Mouse (Mus musculus) right cerebral cortex, postnatal 25 days (tissue): Measurements from ENCODE around the gene Naa35.

Experiments
- DNase-seq: peaks from one replicate; pipeline ENCODE4 v3.0.0; 2022

Gene Naa35

DNA sequence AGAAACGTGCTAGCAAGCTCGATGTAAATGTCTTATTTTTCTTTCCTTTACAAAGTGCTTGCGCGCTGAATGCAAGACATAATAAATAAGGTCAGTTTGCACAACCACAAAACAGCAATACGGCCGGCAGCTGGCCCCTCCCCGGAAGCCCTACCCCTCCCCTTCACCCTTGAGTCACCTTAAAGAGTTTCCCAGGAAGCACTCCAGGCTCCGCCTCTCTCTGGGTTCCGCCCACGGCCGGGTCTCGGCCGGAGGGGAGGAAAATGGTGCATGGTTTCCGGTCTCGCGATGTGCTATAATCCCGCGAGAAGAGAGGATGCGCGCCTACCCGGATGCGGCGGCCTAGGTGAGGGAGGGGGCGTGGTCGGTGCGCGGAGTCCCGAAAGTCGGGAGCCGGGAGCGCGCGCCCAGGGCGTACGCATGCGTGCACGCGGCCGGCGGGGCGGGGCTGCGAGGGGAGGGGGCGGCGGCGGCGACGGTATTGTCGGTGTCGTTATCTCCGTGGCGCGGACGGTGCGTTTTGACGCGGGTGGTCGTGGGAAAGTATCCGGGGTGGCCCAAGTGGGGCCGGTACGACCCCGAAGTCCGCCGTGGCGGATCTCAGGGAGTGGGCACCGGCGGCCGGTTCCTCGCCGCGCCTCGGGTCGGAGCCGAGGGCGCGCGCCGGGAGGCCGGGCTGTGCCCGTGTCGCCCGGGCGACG, at the start of gene Naa35, which contains the start of gene Agtpbp1:
Gene Naa35 (plus strand): TSS at position 313 of the 701 bp plus-strand sequence.
Gene Agtpbp1 (minus strand): TSS at position 281 of the 701 bp plus-strand sequence.
- DNase-seq, result peak; percentile 99

GRCm38 (mm10) chr13:59535746-59536145, 49.3 kb upstream of the Naa35 start:
- no peak for DNase-seq

DNA sequence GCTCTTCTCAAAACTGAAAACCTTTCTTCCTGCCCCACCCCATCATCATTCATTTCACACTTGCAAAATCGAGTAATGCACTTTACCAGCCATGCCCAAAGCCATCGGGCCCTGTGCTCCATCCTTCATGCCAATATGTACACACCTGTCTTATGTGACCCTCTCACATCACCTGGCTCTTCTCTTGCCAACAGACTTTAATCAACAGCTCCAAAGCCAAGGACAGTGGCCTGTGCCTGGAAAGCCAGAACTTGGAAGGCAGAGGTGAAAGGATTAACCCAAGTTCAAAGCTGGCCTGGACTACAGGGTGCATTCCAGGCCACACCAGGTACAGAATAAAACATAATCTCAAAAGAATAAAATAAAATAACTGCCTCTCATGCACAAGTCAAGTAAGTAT, 48.4 kb upstream of the Naa35 start:
- no peak for DNase-seq

GRCm38 (mm10) chr13:59538661-59539060, 46.4 kb upstream of the Naa35 start:
- no peak for DNase-seq

- no peak for DNase-seq
These were observed 45.0 kb upstream of the Naa35 start for GRCm38 (mm10) chr13:59540030-59540429.

DNA sequence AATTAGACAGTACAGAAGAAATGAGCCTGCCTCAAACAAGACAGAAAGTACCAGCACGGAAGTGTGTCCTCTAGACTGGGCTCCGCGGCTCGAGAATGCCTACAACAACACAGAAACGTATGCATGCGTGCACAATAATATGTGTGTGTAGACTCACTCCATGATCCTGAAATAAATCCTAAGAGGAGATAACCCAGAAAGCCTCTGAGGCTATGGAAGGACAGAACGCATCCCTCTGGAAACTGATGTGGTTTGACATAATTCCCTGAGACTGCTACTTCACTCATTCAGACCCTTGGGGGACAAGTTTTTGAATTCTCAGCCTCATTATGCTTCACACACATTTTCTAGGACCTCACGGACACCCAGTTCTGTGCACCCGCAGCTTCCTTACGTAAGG, 42.6 kb upstream of the Naa35 start:
- no peak for DNase-seq

DNA sequence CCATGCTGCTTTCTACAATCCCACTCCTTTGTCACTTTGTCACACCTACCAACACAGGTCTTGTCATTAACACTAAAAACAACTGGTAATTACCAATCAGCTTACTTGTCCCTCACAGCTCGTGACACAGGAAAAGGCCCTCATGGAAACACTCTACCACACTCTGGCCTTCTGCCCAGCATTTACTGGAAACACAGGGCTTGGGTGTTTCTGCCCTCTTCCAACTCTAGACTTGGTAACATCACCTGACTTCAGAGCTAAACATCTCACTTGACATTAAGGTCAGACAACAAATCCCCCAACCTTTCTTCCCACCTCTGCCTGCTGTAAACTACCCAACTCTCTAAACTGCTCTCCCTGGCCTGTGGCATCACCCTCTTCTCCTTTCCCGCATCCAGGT, 38.0 kb upstream of the Naa35 start:
- no peak for DNase-seq

DNA sequence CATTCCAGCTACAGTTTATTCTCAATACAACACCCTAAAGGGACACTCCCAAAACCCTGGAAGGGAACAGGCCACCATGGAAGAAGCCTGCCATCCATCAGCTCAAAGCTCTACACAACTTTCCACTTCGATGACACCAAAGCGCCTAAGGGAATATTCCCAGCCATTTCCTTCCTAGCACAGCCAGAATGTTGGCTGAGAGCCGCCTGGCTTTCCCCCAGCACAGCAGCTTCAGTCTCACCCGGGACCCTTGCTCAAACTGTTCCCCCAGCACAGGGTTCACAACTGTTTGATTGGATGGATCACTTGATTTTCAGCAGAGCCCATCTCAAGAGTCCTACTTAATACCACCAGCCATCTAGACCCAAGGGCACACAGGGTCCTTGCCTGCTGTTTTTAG, 37.3 kb upstream of the Naa35 start:
- DNase-seq, result no peak

DNA sequence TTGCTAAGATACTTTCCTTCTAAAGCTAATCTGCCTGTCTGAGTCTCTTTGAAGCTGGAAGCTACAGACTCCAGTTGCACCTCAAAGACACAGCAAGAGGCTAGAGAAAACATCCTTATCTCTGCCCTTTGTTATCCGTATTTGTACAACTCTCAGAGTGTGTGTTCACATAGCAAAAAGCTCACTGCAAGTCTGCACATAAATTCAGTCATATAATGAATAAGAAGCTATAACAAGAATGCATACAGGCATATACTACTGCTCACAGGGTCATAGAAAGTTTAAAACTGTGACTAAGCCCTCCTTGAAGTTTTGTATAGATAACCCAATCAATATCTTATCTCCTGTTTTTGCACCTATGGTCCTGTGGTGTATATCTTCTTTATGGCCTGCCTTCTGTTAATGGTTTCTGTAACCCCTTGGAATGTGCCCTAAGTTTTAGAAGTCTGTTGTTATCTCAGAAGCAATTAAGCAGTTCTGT, 35.7 kb upstream of the Naa35 start:
- DNase-seq, result no peak

GRCm38 (mm10) chr13:59552286-59552685, 32.8 kb upstream of the Naa35 start:
- no peak for DNase-seq

- no peak for DNase-seq
These were observed 32.3 kb upstream of the Naa35 start for GRCm38 (mm10) chr13:59552751-59553150.

DNA sequence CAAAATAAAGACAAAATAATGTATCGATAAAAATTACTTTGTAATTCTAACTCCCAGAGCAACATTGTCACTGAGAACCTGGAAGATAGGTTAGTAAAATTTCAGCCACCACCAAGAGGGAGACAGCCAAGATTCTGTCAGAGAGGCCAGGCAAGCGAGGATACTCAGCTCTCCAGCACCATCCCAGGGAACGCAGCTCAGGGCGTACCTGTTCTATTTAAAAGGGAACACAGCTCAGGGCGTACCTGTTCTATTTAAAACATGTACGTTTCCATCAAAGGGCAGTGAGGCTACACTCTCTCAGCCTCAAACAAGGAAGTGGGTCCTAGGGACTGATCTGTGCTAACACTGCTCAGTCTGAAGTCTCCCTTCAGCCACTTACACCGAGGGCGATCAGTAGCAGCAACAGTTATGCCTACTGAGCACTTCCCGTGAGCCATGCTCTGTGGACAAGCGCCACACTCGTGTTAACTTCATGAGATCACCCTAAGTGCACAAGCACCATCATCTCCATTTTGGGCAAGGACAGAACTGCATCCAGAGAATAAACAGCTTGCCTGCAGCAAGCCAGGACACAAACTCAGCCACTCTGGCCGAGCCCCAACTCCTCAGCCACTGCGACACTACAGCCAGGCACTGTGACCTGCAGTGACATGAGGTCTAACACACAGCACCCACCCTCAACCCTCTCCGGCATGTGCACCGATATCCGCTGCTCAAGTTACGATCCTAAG, 30.1 kb upstream of the Naa35 start:
- no peak for DNase-seq

DNA sequence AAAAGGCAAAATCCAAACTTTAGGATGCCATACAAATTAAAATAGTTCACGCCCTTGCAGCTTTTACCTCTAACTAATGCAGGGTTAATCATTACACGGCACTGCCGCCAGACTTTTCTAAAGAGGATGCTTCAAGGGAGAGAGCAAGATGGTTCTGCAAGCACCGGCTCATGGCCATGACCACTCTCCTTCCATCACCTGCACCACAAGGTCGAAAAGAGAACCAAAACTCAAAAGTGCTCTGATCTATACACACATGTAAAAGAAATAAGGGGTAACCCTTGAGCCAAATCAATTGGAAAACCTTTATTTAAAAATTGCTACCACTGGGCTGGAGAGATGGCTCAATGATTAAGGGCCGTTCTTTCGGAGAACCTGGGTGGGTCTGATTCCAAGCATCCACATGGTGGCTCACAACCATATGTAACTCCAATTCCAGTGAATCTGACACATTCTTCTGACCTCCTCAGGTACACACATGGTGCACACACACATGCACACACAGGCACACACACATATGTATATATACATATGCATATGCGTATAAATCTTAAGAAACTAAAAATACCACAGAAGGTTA, 29.4 kb upstream of the Naa35 start:
- no peak for DNase-seq

DNA sequence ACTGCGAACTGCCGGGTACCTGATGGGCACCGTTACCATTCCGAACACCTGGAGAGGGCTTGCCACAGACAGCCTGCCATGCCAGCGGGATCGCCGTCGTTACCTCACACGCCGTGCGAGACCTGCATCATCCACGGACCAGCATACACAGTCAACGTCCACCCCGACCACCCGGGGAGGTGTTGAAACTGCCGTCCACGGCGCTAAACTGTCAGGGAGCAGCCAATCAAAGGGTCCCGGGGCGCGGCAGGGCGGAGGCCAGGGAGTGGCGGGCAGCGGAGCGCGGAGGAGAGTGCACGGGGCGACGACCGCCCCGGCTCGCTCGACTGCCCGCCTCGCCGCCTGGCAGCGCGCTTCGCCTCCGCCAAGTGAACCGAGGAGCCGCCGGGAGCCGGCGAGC, 28.4 kb upstream of the Naa35 start:
- peak; percentile 54 for DNase-seq

GRCm38 (mm10) chr13:59557185-59557985, 27.7 kb upstream of the Naa35 start:
- peak; percentile 90 for DNase-seq

DNA sequence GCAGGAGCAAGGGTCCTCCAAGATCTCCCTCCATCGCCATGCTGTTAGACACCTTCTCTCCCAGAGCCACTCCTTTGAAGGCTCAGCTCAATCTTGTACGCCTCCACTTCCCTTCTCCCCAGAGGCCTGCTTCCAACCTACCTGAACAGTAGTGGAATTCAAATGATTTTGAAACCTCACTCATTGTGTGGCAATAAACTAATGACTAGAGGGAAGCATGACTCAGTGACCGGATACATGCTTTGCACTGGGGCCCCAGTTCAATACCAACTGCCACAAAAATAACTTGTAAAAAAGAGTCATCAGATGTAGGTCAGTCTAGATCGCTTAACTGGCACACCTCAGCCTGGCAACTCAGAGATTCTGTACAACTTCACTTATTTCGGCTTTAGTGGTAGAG, 26.3 kb upstream of the Naa35 start:
- no peak for DNase-seq

DNA sequence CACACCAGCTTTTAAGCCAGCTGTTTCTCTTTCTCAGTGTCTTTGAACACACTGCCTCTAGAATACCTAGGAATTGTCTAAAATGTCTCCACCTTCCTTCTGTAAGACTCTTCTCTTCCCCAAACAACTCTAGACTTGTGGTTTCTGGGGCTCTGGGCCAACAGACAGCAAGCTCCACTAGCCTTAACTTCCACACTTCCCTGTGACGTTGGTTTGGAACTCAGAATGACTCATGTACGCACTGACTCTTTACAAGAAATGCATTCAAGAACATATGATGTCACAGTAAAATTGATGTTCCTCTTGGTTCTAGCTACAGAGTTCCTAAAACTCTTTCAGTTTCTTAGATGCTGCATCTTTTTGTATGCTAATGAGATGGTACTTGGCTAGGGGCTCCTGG, 22.6 kb upstream of the Naa35 start:
- no peak for DNase-seq

- no peak for DNase-seq
These were observed 20.6 kb upstream of the Naa35 start for GRCm38 (mm10) chr13:59564505-59564904.

DNA sequence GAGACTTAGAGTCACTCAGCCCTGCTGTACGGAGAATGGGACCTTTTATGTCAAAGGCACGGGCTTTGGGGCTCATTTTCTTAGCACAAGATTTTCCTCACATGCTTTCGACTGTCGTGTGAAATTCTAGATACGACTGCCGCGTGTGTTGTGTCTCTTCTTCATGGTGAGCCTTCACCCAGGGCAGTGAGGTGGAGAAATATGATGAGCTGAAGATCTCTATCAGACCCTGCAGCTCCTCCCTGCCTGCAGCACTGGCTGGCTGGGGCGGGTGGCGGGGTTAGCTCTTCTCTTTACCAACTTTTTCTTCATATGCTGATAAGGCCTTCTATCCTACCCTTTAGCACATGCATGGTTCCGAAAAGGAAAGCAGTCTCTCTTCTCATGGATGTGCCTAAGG, 20.1 kb upstream of the Naa35 start:
- no peak for DNase-seq

DNA sequence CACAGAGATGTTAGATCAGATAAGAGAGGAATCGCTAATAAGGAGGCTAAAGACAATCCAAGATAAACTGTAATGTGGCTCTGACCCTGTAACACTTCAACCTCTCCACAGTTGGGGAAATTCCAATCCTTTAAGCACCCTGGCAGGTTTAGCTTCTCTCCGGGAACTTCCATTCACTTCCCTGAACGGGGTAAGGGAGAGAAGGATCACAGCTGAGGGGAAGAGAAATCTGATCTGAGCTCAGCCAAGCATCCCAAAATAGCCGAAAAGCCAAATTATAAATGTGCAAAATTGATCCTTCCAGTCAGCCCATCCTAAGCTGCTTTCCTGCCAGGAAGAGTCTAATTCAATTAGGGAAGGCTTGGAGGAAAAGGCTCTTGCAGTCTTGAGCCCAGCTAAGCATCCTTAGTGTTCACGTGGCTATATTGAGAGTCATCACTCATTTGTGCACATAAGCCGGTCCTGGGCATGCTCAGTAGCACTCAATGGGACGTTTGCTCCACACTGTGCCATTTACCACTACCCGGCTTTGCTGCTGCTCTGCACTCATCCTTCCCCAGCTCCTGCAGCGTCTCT, 19.0 kb upstream of the Naa35 start:
- no peak for DNase-seq

DNA sequence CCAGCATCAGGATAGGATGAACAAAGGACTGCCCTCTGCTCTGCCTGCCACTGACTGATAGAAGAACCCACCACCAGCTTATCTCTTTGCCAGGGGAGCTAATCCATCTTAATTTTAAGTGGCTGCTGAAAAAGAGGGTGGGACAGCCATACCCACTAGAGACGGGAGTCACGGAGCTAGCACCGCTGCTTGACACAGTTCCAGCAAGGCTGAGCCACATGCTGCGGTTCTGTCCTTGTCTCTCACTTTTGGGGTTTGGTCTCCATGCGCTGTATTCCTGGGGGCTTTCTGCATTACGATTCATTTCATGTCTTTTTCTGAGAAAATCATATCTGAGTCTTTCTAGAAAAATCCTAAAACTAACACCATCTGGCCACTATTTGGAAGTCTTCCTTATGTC, 14.0 kb upstream of the Naa35 start:
- DNase-seq, result no peak

- peak; percentile 50 for DNase-seq
These were observed 12.5 kb upstream of the Naa35 start for GRCm38 (mm10) chr13:59572549-59572948.

- no peak for DNase-seq
These were observed 4.1 kb upstream of the Naa35 start for GRCm38 (mm10) chr13:59580954-59581353.
